Mouse (Mus musculus): ENCODE results near the gene Pou4f1. TPM values are rescaled to one million over a fixed set of nuclear protein-coding genes. Genes with fewer than 3 reads are reported as not detected.
A peak's percentile ranks its signal among the peaks of the same experiment; 100 is the strongest.
"Not testable (repeated sequence)": the region's sequence is repeated elsewhere in the genome, so short reads cannot be mapped to it uniquely, and the experiment has no call there.

Gene Pou4f1
- total RNA-seq (2014; rRNA removed) (0.77 and 2.9 TPM in 2 replicates), polyA plus RNA-seq (2015; fragmentation: Nextera tagmentation; extraction: Ambion mirVana) (1.7 and 6.3 TPM in 2 replicates)

DNA sequence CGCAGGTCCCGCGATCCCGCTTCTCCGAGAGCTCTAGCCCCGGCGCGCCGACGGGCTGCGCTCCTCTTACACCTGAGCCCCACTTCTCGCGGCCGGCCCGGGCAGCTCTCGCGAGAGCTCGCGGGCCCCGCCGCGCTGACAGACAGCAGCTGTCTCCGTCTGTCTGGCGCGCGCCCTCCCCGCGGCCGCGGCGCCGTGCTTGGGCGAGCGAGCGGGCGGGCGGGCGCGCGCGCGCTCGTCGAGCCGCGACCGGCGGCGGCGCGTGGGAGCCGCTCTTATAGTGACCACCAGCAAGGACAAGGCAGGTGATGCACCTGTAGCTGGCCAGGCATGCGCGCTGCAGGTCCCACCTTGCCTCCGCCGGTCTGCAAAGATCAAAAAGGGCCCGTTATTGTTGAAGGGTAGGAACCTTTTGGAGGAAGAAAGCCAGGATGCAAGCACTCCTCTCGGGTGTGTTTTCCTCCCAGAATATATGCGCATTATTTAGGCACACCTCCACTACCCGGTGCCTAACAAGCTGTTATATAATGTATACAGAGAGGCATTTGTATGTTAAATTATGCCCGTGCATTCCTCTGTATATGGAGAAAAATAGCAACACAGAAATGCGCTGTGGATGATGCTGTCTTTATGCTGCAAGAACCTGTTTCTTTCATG lies at the start of gene Pou4f1:
Pou4f1 (minus strand) TSS at position 34 of the 657 bp plus-strand sequence.
- H3K36me3 ChIP-seq (ENCODE audit: insufficient read depth) = no peaks in the 10 kb centered on the region
- H3K27ac ChIP-seq (ENCODE audit: low read depth, low read length) = no peak within 1 kb of the TSS
- H3K4me2 ChIP-seq (ENCODE audit: low read depth) = peak within 1 kb of the TSS; percentile 78
- peak within 1 kb of the TSS; percentile 35 for H3K9ac ChIP-seq
- peak within 1 kb of the TSS; percentile 50 for H3K4me3 ChIP-seq (ENCODE audit: low read depth, low read length)
- ATAC-seq (peak; percentile 83), DNase-seq (no peak)
- H3K27me3 ChIP-seq (ENCODE audit: insufficient read depth, low read length) = peaks cover 83% of the 10 kb centered on the region
- 0 out of 2 replicates have a peak, but pooled peaks cover 3% of the 10 kb centered on the region for H3K4me1 ChIP-seq (ENCODE audit: insufficient read depth)
- TF ChIP-seq CTCF (IDR thresholded peaks at IDR 0.05; ENCODE audit: low read depth) = no peak
- WGBS = under 1% methylated on average over 62 of the region's 62 CpGs
- H3K9me3 ChIP-seq (ENCODE audit: low read length) = no peaks in the 10 kb centered on the region

DNA sequence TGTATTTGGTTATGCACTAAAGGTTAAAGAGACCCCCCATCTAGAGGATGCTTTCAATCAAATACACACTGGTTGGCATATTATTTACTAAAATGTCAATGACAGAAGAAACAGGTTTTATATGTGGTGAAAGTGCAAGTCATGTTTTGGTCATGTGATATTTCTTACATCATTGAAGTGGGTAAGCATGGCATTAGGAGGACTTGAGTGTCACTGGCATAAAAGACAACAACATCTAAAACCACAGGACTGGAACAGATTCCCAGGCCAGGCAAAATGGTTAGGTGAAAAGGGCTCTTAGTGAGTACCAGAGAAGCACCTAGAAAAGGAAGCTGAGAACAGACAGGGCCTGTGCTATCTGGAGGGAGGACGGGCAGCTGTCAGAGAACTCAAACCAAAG lies 43.9 kb upstream of the Pou4f1 start:
- H3K4me2 ChIP-seq (ENCODE audit: low read depth) = no peak overlapping the region
- H3K9me3 ChIP-seq (ENCODE audit: low read length) = no peaks in the 10 kb centered on the region
- no peak overlapping the region for H3K4me3 ChIP-seq (ENCODE audit: low read depth, low read length)
- 86% methylated on average over 1 of the region's 1 CpGs for WGBS
- no peaks in the 10 kb centered on the region for H3K4me1 ChIP-seq (ENCODE audit: insufficient read depth)
- no peak for TF ChIP-seq CTCF (IDR thresholded peaks at IDR 0.05; ENCODE audit: low read depth)
- H3K27ac ChIP-seq (ENCODE audit: low read depth, low read length) = no peak overlapping the region
- no peak for ATAC-seq
- H3K36me3 ChIP-seq (ENCODE audit: insufficient read depth) = peaks cover 4% of the 10 kb centered on the region; the same call in 1 of the 2 replicates
- no peak overlapping the region for H3K9ac ChIP-seq
- no peaks in the 10 kb centered on the region for H3K27me3 ChIP-seq (ENCODE audit: insufficient read depth, low read length)
- DNase-seq = no peak

DNA sequence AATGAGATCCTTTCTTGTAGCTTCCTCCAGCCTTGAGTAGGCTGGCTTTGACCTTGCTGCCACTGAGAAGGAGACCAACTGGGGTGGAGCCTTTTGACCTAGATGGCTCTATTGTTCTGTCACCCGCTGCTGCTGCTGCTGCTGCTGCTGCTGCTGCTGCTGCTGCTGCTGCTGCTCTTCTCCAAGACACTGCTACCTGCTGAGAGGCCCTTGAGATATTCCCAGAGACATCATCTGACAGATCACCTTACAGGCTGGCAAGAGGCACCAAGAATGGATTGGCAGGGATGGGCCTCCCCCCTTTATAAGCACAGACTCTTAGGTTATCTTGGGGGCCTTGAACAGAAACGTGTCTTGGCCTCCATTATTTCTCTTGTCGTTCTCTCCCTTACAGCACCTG lies 35.0 kb upstream of the Pou4f1 start:
- H3K36me3 ChIP-seq (ENCODE audit: insufficient read depth) = peaks cover 56% of the 10 kb centered on the region
- H3K9me3 ChIP-seq (ENCODE audit: low read length); H3K27me3 ChIP-seq (ENCODE audit: insufficient read depth, low read length); ATAC-seq; H3K4me1 ChIP-seq (ENCODE audit: insufficient read depth); H3K9ac ChIP-seq; H3K4me2 ChIP-seq (ENCODE audit: low read depth); H3K27ac ChIP-seq (ENCODE audit: low read depth, low read length); H3K4me3 ChIP-seq (ENCODE audit: low read depth, low read length); DNase-seq: not testable (repeated sequence)
- WGBS = 70% methylated on average over 3 of the region's 3 CpGs

DNA sequence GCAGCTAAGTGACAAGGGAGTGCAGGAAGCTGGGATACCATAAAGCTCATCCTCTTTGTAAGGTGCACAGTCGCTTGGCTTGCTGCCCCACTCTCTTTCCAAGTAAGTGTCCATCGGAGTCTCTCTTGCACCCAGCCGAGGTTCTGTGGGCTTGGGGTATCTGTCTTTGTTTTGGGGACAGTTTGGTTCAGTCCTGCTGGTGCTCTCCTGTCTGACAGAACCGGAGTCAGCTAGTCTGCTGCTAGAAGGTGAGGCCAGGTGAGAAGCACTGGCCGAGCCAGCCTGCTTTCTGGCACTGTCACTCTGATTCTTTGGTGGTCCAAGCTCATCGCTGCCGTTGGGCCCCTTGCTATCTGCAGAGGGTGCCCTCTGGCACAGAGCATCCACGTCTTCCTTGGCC lies 12.0 kb upstream of the Pou4f1 start:
- H3K4me3 ChIP-seq (ENCODE audit: low read depth, low read length) = no peak overlapping the region
- no peak for ATAC-seq

DNA sequence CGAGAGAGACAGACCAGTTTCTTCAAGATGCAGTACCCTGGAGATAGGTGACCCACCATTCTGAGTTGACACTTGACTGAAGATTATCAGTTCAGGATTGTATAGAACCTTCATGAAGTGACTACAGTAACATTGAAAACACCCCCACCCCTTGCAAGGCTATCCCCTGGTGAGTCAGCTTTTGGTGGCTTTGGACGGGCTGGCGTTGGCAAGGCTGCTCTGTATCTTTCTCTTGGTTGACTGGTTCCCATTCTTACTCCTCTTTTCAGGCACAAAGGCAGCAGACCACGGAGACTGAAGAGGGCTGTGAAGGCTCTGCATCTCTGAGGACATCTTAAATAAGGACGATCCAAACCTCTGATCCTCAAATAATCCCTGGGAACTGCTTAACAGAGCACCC lies 10.8 kb upstream of the Pou4f1 start:
- no peak overlapping the region for H3K27ac ChIP-seq (ENCODE audit: low read depth, low read length)
- H3K4me2 ChIP-seq (ENCODE audit: low read depth) = no peak overlapping the region
- DNase-seq (no peak), ATAC-seq (no peak)
- 65% methylated on average over 5 of the region's 5 CpGs for WGBS
- H3K27me3 ChIP-seq (ENCODE audit: insufficient read depth, low read length) = peaks cover 20% of the 10 kb centered on the region
- H3K4me1 ChIP-seq (ENCODE audit: insufficient read depth) = peaks cover 3% of the 10 kb centered on the region; the same call in 1 of the 2 replicates
- TF ChIP-seq CTCF (IDR thresholded peaks at IDR 0.05; ENCODE audit: low read depth) = no peak
- no peaks in the 10 kb centered on the region for H3K9me3 ChIP-seq (ENCODE audit: low read length)
- H3K36me3 ChIP-seq (ENCODE audit: insufficient read depth) = peaks cover 17% of the 10 kb centered on the region
- H3K4me3 ChIP-seq (ENCODE audit: low read depth, low read length) = no peak overlapping the region
- no peak overlapping the region for H3K9ac ChIP-seq

More for the DNA sequence above, 12.0 kb upstream of the Pou4f1 start:
- Histone ChIP-seq H3K27ac (ENCODE audit: low read depth, low read length) (no peak overlapping the region), H3K4me1 (ENCODE audit: insufficient read depth) (no peaks in the 10 kb centered on the region), H3K4me2 (ENCODE audit: low read depth) (no peak overlapping the region), H3K36me3 (ENCODE audit: insufficient read depth) (peaks cover 17% of the 10 kb centered on the region), H3K9me3 (ENCODE audit: low read length) (no peaks in the 10 kb centered on the region), H3K27me3 (ENCODE audit: insufficient read depth, low read length) (peaks cover 8% of the 10 kb centered on the region; the same call in 1 of the 2 replicates), H3K9ac (no peak overlapping the region)
- no peak for DNase-seq
- no peak for TF ChIP-seq CTCF (IDR thresholded peaks at IDR 0.05; ENCODE audit: low read depth)
- 95% methylated on average over 8 of the region's 8 CpGs for WGBS

DNA sequence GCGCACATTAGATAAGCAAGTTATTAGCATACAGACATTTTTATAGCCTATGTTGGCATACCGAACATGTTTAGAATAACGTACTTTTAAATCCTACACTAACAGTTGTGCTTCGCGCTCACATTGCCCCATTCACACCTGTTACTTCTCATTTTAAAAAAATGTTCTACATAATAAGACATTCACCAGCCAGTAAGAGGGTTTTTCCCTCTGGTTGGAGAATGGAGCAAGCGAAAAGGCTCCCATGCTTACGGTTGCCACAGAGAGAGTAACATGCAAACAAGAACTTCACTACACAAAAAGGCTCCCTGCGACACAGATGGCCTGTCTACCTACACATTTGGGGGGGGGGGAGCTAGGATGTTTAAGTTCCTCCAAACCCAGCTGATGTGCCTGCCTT lies 9.8 kb upstream of the Pou4f1 start:
- WGBS = 95% methylated on average over 8 of the region's 8 CpGs
- H3K4me1 ChIP-seq (ENCODE audit: insufficient read depth) = peaks cover 9% of the 10 kb centered on the region; the same call in 1 of the 2 replicates

DNA sequence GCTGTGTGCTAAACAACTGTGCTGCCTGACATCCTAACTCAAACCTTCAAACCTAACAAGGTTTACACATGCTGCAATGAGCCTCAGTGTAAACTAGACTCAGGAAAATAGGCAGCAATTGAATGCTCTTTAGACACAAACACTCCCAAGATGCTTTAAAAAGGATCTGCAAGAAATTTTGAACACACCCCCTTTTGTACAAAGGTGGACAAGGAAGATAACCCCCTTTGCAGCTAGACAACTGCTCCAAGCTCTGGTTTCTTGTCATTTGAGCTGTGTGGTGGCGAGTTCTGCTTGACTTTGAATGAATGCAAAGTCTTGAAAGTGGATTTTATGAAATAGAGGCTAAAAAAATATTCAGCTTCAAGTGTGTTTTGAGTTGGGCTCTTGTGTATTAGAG lies 7.6 kb upstream of the Pou4f1 start:
- Histone ChIP-seq H3K27ac (ENCODE audit: low read depth, low read length) (no peak overlapping the region), H3K4me1 (ENCODE audit: insufficient read depth) (peaks cover 9% of the 10 kb centered on the region; the same call in 1 of the 2 replicates), H3K4me3 (ENCODE audit: low read depth, low read length) (no peak overlapping the region), H3K27me3 (ENCODE audit: insufficient read depth, low read length) (peaks cover 46% of the 10 kb centered on the region), H3K9ac (no peak overlapping the region), H3K36me3 (ENCODE audit: insufficient read depth) (peaks cover 17% of the 10 kb centered on the region), H3K4me2 (ENCODE audit: low read depth) (no peak overlapping the region), H3K9me3 (ENCODE audit: low read length) (no peaks in the 10 kb centered on the region)
- 96% methylated on average over 1 of the region's 1 CpGs for WGBS
- ATAC-seq (no peak), DNase-seq (no peak)
- no peak for TF ChIP-seq CTCF (IDR thresholded peaks at IDR 0.05; ENCODE audit: low read depth)

More for the DNA sequence above, 9.8 kb upstream of the Pou4f1 start:
- H3K9ac ChIP-seq = no peak overlapping the region
- DNase-seq = no peak
- H3K9me3 ChIP-seq (ENCODE audit: low read length) = no peaks in the 10 kb centered on the region
- H3K27me3 ChIP-seq (ENCODE audit: insufficient read depth, low read length) = peaks cover 27% of the 10 kb centered on the region
- peaks cover 17% of the 10 kb centered on the region for H3K36me3 ChIP-seq (ENCODE audit: insufficient read depth)
- H3K4me2 ChIP-seq (ENCODE audit: low read depth) = no peak overlapping the region
- no peak overlapping the region for H3K27ac ChIP-seq (ENCODE audit: low read depth, low read length)
- TF ChIP-seq CTCF (IDR thresholded peaks at IDR 0.05; ENCODE audit: low read depth) = no peak
- no peak for ATAC-seq
- H3K4me3 ChIP-seq (ENCODE audit: low read depth, low read length) = no peak overlapping the region
